Mouse (Mus musculus): ENCODE data around the gene Sh3gl2. TPM values are rescaled to one million over a fixed set of nuclear protein-coding genes. Genes with fewer than 3 reads are reported as not detected.
A peak's percentile ranks its signal among the peaks of the same experiment; 100 is the strongest.

Gene Sh3gl2
- polyA plus RNA-seq, 1 experiment from 2014 or later: 14.8 TPM

DNA sequence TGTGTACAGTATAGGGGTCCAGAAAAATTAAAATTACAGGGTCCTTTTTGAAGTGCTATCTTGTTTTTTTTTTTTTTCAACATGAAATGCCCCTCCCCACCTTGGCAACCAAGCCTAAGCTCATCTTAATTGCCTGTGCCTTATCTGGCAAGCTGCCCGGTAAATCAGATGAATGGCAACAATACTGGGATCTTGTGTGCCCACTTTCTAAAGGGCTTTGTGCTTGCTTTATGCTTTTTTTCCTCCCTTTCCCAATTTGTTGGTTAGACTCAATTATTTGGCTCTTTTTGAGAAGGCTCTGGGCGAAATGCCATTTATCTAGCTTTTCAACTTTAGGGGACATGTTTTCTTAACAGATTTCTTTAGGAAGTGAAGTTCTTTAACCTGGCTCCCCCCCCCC is 45.3 kb downstream of the Sh3gl2 start:
- peak; percentile 26 for DNase-seq (ENCODE audit: low spot score)

DNA sequence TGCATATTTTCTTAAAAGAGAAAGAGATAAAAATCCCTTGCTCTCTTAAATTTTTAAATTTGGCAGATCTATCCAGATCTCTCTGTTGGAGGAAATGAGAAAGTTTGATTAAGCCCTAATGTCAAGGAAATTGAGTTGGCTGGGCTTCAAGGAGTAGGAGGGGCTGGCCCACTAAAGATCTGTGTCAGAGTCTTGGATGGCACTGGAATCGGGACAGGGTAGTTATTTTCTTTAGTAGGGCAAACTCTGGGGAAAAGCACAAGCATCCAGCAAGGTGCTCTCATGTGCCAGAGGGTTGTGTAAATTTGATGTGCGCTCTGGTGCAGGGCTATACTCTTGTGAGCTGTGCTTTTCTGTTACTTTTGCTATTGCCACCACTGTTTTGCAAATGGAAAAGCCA is 45.9 kb downstream of the Sh3gl2 start:
- WGBS: 78% methylated on average over 2 of the region's 2 CpGs
- Histone ChIP-seq H3K4me2 (ENCODE audit: low read depth) (no peak overlapping the region), H3K4me3 (ENCODE audit: low read depth, low read length) (no peak overlapping the region), H3K9ac (ENCODE audit: low read length) (no peak overlapping the region), H3K4me1 (ENCODE audit: control insufficient read depth, insufficient read depth, low read length) (no peaks in the 10 kb centered on the region), H3K27ac (ENCODE audit: low read depth, low read length) (no peak overlapping the region), H3K27me3 (ENCODE audit: control insufficient read depth, insufficient read depth, low read length) (no peaks in the 10 kb centered on the region), H3K9me3 (ENCODE audit: control insufficient read depth, low read length) (no peaks in the 10 kb centered on the region), H3K36me3 (ENCODE audit: control insufficient read depth, insufficient read depth, low read length) (no peaks in the 10 kb centered on the region)
- ATAC-seq (ENCODE audit: insufficient read depth, low FRiP score, low TSS enrichment) (no peak), DNase-seq (ENCODE audit: low spot score) (no peak)

More for the DNA sequence above, 45.3 kb downstream of the Sh3gl2 start:
- H3K9me3 ChIP-seq (ENCODE audit: control insufficient read depth, low read length): no peaks in the 10 kb centered on the region
- no peak overlapping the region for H3K9ac ChIP-seq (ENCODE audit: low read length)
- H3K4me2 ChIP-seq (ENCODE audit: low read depth): no peak overlapping the region
- no peak overlapping the region for H3K4me3 ChIP-seq (ENCODE audit: low read depth, low read length)
- no peaks in the 10 kb centered on the region for H3K36me3 ChIP-seq (ENCODE audit: control insufficient read depth, insufficient read depth, low read length)
- H3K4me1 ChIP-seq (ENCODE audit: control insufficient read depth, insufficient read depth, low read length): no peaks in the 10 kb centered on the region
- 70% methylated on average over 2 of the region's 2 CpGs for WGBS
- no peak overlapping the region for H3K27ac ChIP-seq (ENCODE audit: low read depth, low read length)
- ATAC-seq (ENCODE audit: insufficient read depth, low FRiP score, low TSS enrichment): no peak
- H3K27me3 ChIP-seq (ENCODE audit: control insufficient read depth, insufficient read depth, low read length): no peaks in the 10 kb centered on the region

DNA sequence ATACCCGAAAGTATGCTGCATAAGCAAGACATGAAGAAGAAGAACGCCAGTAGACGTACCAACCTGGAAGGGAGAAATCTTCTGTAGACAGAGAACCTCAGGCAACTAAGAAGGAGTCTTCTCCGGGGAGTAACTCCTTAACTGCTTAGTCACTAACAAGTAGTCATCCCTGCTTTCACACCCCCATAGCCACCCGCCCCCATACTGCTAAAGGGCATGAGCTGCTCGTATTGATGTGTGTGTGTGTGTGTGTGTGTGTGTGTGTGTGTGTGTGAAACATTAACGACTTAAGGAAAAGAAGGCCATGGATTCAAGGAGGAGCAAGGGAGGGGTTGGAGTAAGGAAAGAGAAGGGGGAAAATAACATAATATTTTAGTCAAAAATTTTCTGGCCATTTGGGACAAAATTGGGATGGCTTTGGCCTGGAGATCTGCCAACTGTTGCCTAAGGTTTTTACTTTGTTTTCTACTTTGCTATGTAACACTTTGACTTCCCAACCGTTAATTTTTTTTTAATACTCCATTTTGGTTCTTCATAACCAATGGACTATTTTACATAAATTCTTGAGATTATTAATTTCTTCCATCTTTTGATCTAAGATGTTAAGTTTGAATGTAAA is 51.0 kb downstream of the Sh3gl2 start:
- 89% methylated on average over 8 of the region's 8 CpGs for WGBS

GRCm38 (mm10) chr4:85256461-85257202 is 51.7 kb downstream of the Sh3gl2 start:
- Histone ChIP-seq H3K9me3 (ENCODE audit: control insufficient read depth, low read length) (no peaks in the 10 kb centered on the region), H3K27ac (ENCODE audit: low read depth, low read length) (no peak overlapping the region), H3K27me3 (ENCODE audit: control insufficient read depth, insufficient read depth, low read length) (no peaks in the 10 kb centered on the region), H3K4me1 (ENCODE audit: control insufficient read depth, insufficient read depth, low read length) (no peaks in the 10 kb centered on the region), H3K36me3 (ENCODE audit: control insufficient read depth, insufficient read depth, low read length) (no peaks in the 10 kb centered on the region), H3K9ac (ENCODE audit: low read length) (no peak overlapping the region), H3K4me3 (ENCODE audit: low read depth, low read length) (no peak overlapping the region), H3K4me2 (ENCODE audit: low read depth) (no peak overlapping the region)
- DNase-seq (ENCODE audit: low spot score) (peak; percentile 35), ATAC-seq (ENCODE audit: insufficient read depth, low FRiP score, low TSS enrichment) (peak; percentile 77)
- 80% methylated on average over 5 of the region's 5 CpGs for WGBS

More for the DNA sequence above, 51.0 kb downstream of the Sh3gl2 start:
- H3K9ac ChIP-seq (ENCODE audit: low read length): no peak overlapping the region
- no peak overlapping the region for H3K4me3 ChIP-seq (ENCODE audit: low read depth, low read length)
- ATAC-seq (ENCODE audit: insufficient read depth, low FRiP score, low TSS enrichment) (no peak), DNase-seq (ENCODE audit: low spot score) (no peak)
- no peaks in the 10 kb centered on the region for H3K27me3 ChIP-seq (ENCODE audit: control insufficient read depth, insufficient read depth, low read length)
- no peaks in the 10 kb centered on the region for H3K36me3 ChIP-seq (ENCODE audit: control insufficient read depth, insufficient read depth, low read length)
- H3K9me3 ChIP-seq (ENCODE audit: control insufficient read depth, low read length): no peaks in the 10 kb centered on the region
- no peaks in the 10 kb centered on the region for H3K4me1 ChIP-seq (ENCODE audit: control insufficient read depth, insufficient read depth, low read length)
- H3K4me2 ChIP-seq (ENCODE audit: low read depth): no peak overlapping the region
- no peak overlapping the region for H3K27ac ChIP-seq (ENCODE audit: low read depth, low read length)

GRCm38 (mm10) chr4:85257771-85258341 is 52.9 kb downstream of the Sh3gl2 start:
- no peaks in the 10 kb centered on the region for H3K27me3 ChIP-seq (ENCODE audit: control insufficient read depth, insufficient read depth, low read length)
- ATAC-seq (ENCODE audit: insufficient read depth, low FRiP score, low TSS enrichment): no peak
- no peak for DNase-seq (ENCODE audit: low spot score)
- H3K4me1 ChIP-seq (ENCODE audit: control insufficient read depth, insufficient read depth, low read length): no peaks in the 10 kb centered on the region
- H3K4me3 ChIP-seq (ENCODE audit: low read depth, low read length): no peak overlapping the region
- no peak overlapping the region for H3K27ac ChIP-seq (ENCODE audit: low read depth, low read length)
- no peaks in the 10 kb centered on the region for H3K36me3 ChIP-seq (ENCODE audit: control insufficient read depth, insufficient read depth, low read length)
- WGBS: 81% methylated on average over 3 of the region's 4 CpGs
- H3K9ac ChIP-seq (ENCODE audit: low read length): no peak overlapping the region
- no peak overlapping the region for H3K4me2 ChIP-seq (ENCODE audit: low read depth)
- H3K9me3 ChIP-seq (ENCODE audit: control insufficient read depth, low read length): no peaks in the 10 kb centered on the region

GRCm38 (mm10) chr4:85260687-85261658 is 56.0 kb downstream of the Sh3gl2 start:
- Histone ChIP-seq H3K4me3 (ENCODE audit: low read depth, low read length) (no peak overlapping the region), H3K9ac (ENCODE audit: low read length) (no peak overlapping the region), H3K4me1 (ENCODE audit: control insufficient read depth, insufficient read depth, low read length) (no peaks in the 10 kb centered on the region), H3K27ac (ENCODE audit: low read depth, low read length) (no peak overlapping the region), H3K36me3 (ENCODE audit: control insufficient read depth, insufficient read depth, low read length) (no peaks in the 10 kb centered on the region), H3K27me3 (ENCODE audit: control insufficient read depth, insufficient read depth, low read length) (no peaks in the 10 kb centered on the region), H3K4me2 (ENCODE audit: low read depth) (no peak overlapping the region), H3K9me3 (ENCODE audit: control insufficient read depth, low read length) (no peaks in the 10 kb centered on the region)
- 92% methylated on average over 12 of the region's 12 CpGs for WGBS
- no peak for DNase-seq (ENCODE audit: low spot score)
- no peak for ATAC-seq (ENCODE audit: insufficient read depth, low FRiP score, low TSS enrichment)

GRCm38 (mm10) chr4:85262146-85262545 is 57.2 kb downstream of the Sh3gl2 start:
- ATAC-seq (ENCODE audit: insufficient read depth, low FRiP score, low TSS enrichment) (no peak), DNase-seq (ENCODE audit: low spot score) (no peak)
- Histone ChIP-seq H3K27me3 (ENCODE audit: control insufficient read depth, insufficient read depth, low read length) (no peaks in the 10 kb centered on the region), H3K4me2 (ENCODE audit: low read depth) (no peak overlapping the region), H3K4me1 (ENCODE audit: control insufficient read depth, insufficient read depth, low read length) (no peaks in the 10 kb centered on the region), H3K9ac (ENCODE audit: low read length) (no peak overlapping the region), H3K27ac (ENCODE audit: low read depth, low read length) (no peak overlapping the region), H3K36me3 (ENCODE audit: control insufficient read depth, insufficient read depth, low read length) (no peaks in the 10 kb centered on the region), H3K9me3 (ENCODE audit: control insufficient read depth, low read length) (no peaks in the 10 kb centered on the region), H3K4me3 (ENCODE audit: low read depth, low read length) (no peak overlapping the region)
- 74% methylated on average over 6 of the region's 6 CpGs for WGBS

DNA sequence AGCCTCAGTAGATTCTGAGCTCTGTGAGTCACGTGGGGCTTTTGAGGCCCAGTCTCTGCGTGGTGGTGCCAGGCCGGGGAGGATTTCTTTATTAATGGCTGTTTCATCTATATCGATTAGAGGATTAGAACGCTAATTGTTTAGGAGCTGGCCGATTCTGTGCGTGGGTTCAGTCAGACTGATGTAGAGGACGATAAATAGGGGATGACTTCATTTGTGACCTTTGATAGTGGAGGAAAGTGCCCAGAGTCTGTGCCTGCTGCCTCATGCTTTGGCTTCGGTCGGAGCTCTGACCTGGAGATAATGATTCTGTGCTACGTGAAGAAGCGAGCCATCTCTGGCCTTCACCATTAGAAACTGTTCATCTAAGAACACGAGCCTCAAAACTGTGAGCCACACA is 57.7 kb downstream of the Sh3gl2 start:
- no peak for ATAC-seq (ENCODE audit: insufficient read depth, low FRiP score, low TSS enrichment)
- no peaks in the 10 kb centered on the region for H3K9me3 ChIP-seq (ENCODE audit: control insufficient read depth, low read length)
- H3K4me2 ChIP-seq (ENCODE audit: low read depth): no peak overlapping the region
- H3K27me3 ChIP-seq (ENCODE audit: control insufficient read depth, insufficient read depth, low read length): no peaks in the 10 kb centered on the region
- WGBS: 91% methylated on average over 13 of the region's 13 CpGs
- no peak overlapping the region for H3K4me3 ChIP-seq (ENCODE audit: low read depth, low read length)
- H3K4me1 ChIP-seq (ENCODE audit: control insufficient read depth, insufficient read depth, low read length): no peaks in the 10 kb centered on the region
- H3K9ac ChIP-seq (ENCODE audit: low read length): no peak overlapping the region
- H3K27ac ChIP-seq (ENCODE audit: low read depth, low read length): no peak overlapping the region
- H3K36me3 ChIP-seq (ENCODE audit: control insufficient read depth, insufficient read depth, low read length): no peaks in the 10 kb centered on the region
- DNase-seq (ENCODE audit: low spot score): no peak

Measured in neural tube, embryonic 11.5 days (tissue).